Mouse (Mus musculus) MEL (cell line): Measurements from ENCODE around the gene Zfc3h1. TPM values are rescaled to one million over a fixed set of nuclear protein-coding genes. Genes with fewer than 3 reads are reported as not detected.

ENCODE experiments used
- DNase-seq: peaks from one replicate; pipeline ENCODE4 v3.0.0; 2011; ENCODE audit warnings: low read depth, low spot score
- H3K27ac ChIP-seq: 2 replicates; pipeline ENCODE4 v1.5.1; 2012; ENCODE audit warnings: low read depth, mild to moderate bottlenecking, control low read depth, low read length, moderate library complexity; ENCODE audit not compliant: control insufficient read depth
- H3K27me3 ChIP-seq, 2 experiments: fragments of 150-350 bp in 1 of 2; sonication (generic) in 1 of 2; 2 replicates each; pipeline ENCODE4 v1.6.1; 2012; ENCODE audit warnings: low read length in 2 of 2, mild to moderate bottlenecking in 2 of 2, improper control_type of control experiment in 1 of 2, moderate library complexity in 1 of 2; ENCODE audit not compliant: insufficient read depth in 2 of 2, control insufficient read depth in 1 of 2
- H3K36me3 ChIP-seq, 2 experiments: 2 replicates each; pipeline ENCODE4 v1.6.1; 2012 to 2014; ENCODE audit warnings: low read length in 2 of 2, improper control_type of control experiment in 1 of 2, inconsistent platforms in 1 of 2, mild to moderate bottlenecking in 1 of 2; ENCODE audit not compliant: insufficient read depth in 2 of 2, control insufficient read depth in 1 of 2
- H3K4me1 ChIP-seq, 2 experiments: fragments of 150-350 bp in 1 of 2; sonication (generic) in 1 of 2; 2 replicates each; pipeline ENCODE4 v1.6.1; 2012; ENCODE audit warnings: low read length in 2 of 2, improper control_type of control experiment in 1 of 2, mild to moderate bottlenecking in 1 of 2; ENCODE audit not compliant: insufficient read depth in 2 of 2, control insufficient read depth in 1 of 2
- H3K4me3 ChIP-seq, 2 experiments: fragments of 150-350 bp in 1 of 2; sonication (generic) in 1 of 2; 2 replicates each; pipeline ENCODE4 v1.5.1; 2012; ENCODE audit warnings: low read depth in 2 of 2, low read length in 2 of 2, mild to moderate bottlenecking in 2 of 2, moderate library complexity in 2 of 2, control low read depth in 1 of 2, improper control_type of control experiment in 1 of 2; ENCODE audit not compliant: control insufficient read depth in 1 of 2, insufficient read depth in 1 of 2
- H3K79me2 ChIP-seq: 2 replicates; pipeline ENCODE4 v1.6.1; 2012; ENCODE audit warnings: mild to moderate bottlenecking, low read length, moderate library complexity; ENCODE audit not compliant: control insufficient read depth, poor library complexity, insufficient read depth
- H3K9ac ChIP-seq: 2 replicates; pipeline ENCODE4 v1.6.1; 2012; ENCODE audit warnings: low read depth, mild to moderate bottlenecking, control low read depth, low read length, moderate library complexity; ENCODE audit not compliant: control insufficient read depth, poor library complexity, severe bottlenecking
- H3K9me3 ChIP-seq: fragments of 150-350 bp; sonication (generic); replicated peaks from 2 replicates; pipeline ENCODE4 v1.6.1; 2012; ENCODE audit warnings: mild to moderate bottlenecking, low read length, improper control_type of control experiment, moderate library complexity; ENCODE audit not compliant: insufficient read depth
- BHLHE40 ChIP-seq: IDR thresholded peaks from 2 replicates; pipeline ENCODE4 v1.6.1; 2012; ENCODE audit warnings: low read depth, mild to moderate bottlenecking, inconsistent platforms, low read length, improper control_type of control experiment, borderline replicate concordance
- CHD1 ChIP-seq: IDR thresholded peaks from 2 replicates; pipeline ENCODE4 v1.6.1; 2012; ENCODE audit warnings: low read depth, mild to moderate bottlenecking, inconsistent platforms, low read length, improper control_type of control experiment
- CHD2 ChIP-seq: IDR thresholded peaks from 2 replicates; pipeline ENCODE4 v1.6.1; 2011; ENCODE audit warnings: low read length, improper control_type of control experiment
- CTCF ChIP-seq, 3 experiments: IDR thresholded peaks in 2 of 3; conservative IDR thresholded peaks in 1 of 3; 2 replicates each; pipeline ENCODE4 v1.5.1; 2011 to 2012; ENCODE audit warnings: low read length in 3 of 3, low read depth in 2 of 3, mild to moderate bottlenecking in 2 of 3, improper control_type of control experiment in 1 of 3, inconsistent platforms in 1 of 3, mixed read lengths in 1 of 3, moderate library complexity in 1 of 3; ENCODE audit not compliant: control insufficient read depth in 1 of 3, insufficient read depth in 1 of 3, poor library complexity in 1 of 3, severe bottlenecking in 1 of 3
- ELF1 ChIP-seq: IDR thresholded peaks from 2 replicates; pipeline ENCODE4 v1.6.1; 2014; ENCODE audit warnings: low read depth, mild to moderate bottlenecking, inconsistent platforms, low read length, improper control_type of control experiment, moderate library complexity
- EP300 ChIP-seq, 2 experiments: IDR thresholded peaks; 2 replicates each; pipeline ENCODE4 v1.6.1; 2011; ENCODE audit warnings: improper control_type of control experiment in 2 of 2, low read length in 2 of 2, low read depth in 1 of 2, mild to moderate bottlenecking in 1 of 2
- ETS1 ChIP-seq: IDR thresholded peaks from 2 replicates; pipeline ENCODE4 v1.6.1; 2012; ENCODE audit warnings: low read depth, mild to moderate bottlenecking, inconsistent platforms, low read length, improper control_type of control experiment, moderate library complexity
- GATA1 ChIP-seq: IDR thresholded peaks from 2 replicates; pipeline ENCODE4 v1.6.1; 2011; ENCODE audit warnings: low read depth, low read length, improper control_type of control experiment
- HCFC1 ChIP-seq: IDR thresholded peaks from 2 replicates; pipeline ENCODE4 v1.6.1; 2012; ENCODE audit warnings: low read depth, mild to moderate bottlenecking, inconsistent platforms, low read length, improper control_type of control experiment, moderate library complexity
- KAT2A ChIP-seq: conservative IDR thresholded peaks from 2 replicates; pipeline ENCODE4 v1.6.1; 2012; ENCODE audit warnings: low read depth, low read length, improper control_type of control experiment, inconsistent platforms
- MAX ChIP-seq: IDR thresholded peaks from 2 replicates; pipeline ENCODE4 v1.6.1; 2011; ENCODE audit warnings: low read length, improper control_type of control experiment
- MAZ ChIP-seq: IDR thresholded peaks from 2 replicates; pipeline ENCODE4 v1.6.1; 2012; ENCODE audit warnings: low read depth, mild to moderate bottlenecking, inconsistent platforms, low read length, improper control_type of control experiment
- MEF2A ChIP-seq: IDR thresholded peaks from 2 replicates; pipeline ENCODE4 v1.6.1; 2014; ENCODE audit warnings: low read depth, mild to moderate bottlenecking, inconsistent platforms, low read length, improper control_type of control experiment; ENCODE audit not compliant: poor library complexity, insufficient replicate concordance, severe bottlenecking; ENCODE audit errors: extremely low read depth
- MYC ChIP-seq: IDR thresholded peaks from 2 replicates; pipeline ENCODE4 v1.6.1; 2011; ENCODE audit warnings: low read depth, mild to moderate bottlenecking, low read length, improper control_type of control experiment, moderate library complexity
- NELFE ChIP-seq: IDR thresholded peaks from 2 replicates; pipeline ENCODE4 v1.6.1; 2011; ENCODE audit warnings: low read depth, low read length, improper control_type of control experiment
- NRF1 ChIP-seq: IDR thresholded peaks from 2 replicates; pipeline ENCODE4 v1.6.1; 2014; ENCODE audit warnings: low read depth, mild to moderate bottlenecking, inconsistent platforms, low read length, improper control_type of control experiment, moderate library complexity; ENCODE audit not compliant: poor library complexity, insufficient read depth, severe bottlenecking
- POLR2AphosphoS2 ChIP-seq: IDR thresholded peaks from 2 replicates; pipeline ENCODE4 v1.6.1; 2011; ENCODE audit warnings: low read length, improper control_type of control experiment
- RAD21 ChIP-seq: IDR thresholded peaks from 2 replicates; pipeline ENCODE4 v1.6.1; 2011; ENCODE audit warnings: mild to moderate bottlenecking, low read depth, low read length, improper control_type of control experiment
- SMC3 ChIP-seq: IDR thresholded peaks from 2 replicates; pipeline ENCODE4 v1.6.1; 2011; ENCODE audit warnings: low read depth, low read length, improper control_type of control experiment
- TCF12 ChIP-seq: IDR thresholded peaks from 2 replicates; pipeline ENCODE4 v1.6.1; 2014; ENCODE audit warnings: low read depth, mild to moderate bottlenecking, inconsistent platforms, low read length, improper control_type of control experiment, moderate library complexity
- UBTF ChIP-seq: IDR thresholded peaks from 2 replicates; pipeline ENCODE4 v1.6.1; 2012; ENCODE audit warnings: low read depth, mild to moderate bottlenecking, inconsistent platforms, low read length, improper control_type of control experiment, moderate library complexity, borderline replicate concordance; ENCODE audit not compliant: insufficient read depth
- USF1 ChIP-seq: IDR thresholded peaks from 2 replicates; pipeline ENCODE4 v1.6.1; 2014; ENCODE audit warnings: low read depth, mild to moderate bottlenecking, inconsistent platforms, low read length, improper control_type of control experiment, moderate library complexity
- USF2 ChIP-seq, 2 experiments: IDR thresholded peaks; 2 replicates each; pipeline ENCODE4 v1.6.1; 2011 to 2012; ENCODE audit warnings: improper control_type of control experiment in 2 of 2, low read length in 2 of 2, borderline replicate concordance in 1 of 2, inconsistent platforms in 1 of 2, low read depth in 1 of 2, mild to moderate bottlenecking in 1 of 2; ENCODE audit not compliant: insufficient read depth in 1 of 2
- ZC3H11A ChIP-seq: IDR thresholded peaks from 2 replicates; pipeline ENCODE4 v1.6.1; 2012; ENCODE audit warnings: low read depth, mild to moderate bottlenecking, inconsistent platforms, low read length, improper control_type of control experiment
- ZKSCAN1 ChIP-seq: IDR thresholded peaks from 2 replicates; pipeline ENCODE4 v1.6.1; 2012; ENCODE audit warnings: low read depth, mild to moderate bottlenecking, inconsistent platforms, low read length, improper control_type of control experiment, moderate library complexity
- ZMIZ1 ChIP-seq: IDR thresholded peaks from 2 replicates; pipeline ENCODE4 v1.6.1; 2012; ENCODE audit warnings: low read depth, mild to moderate bottlenecking, inconsistent platforms, low read length, improper control_type of control experiment, moderate library complexity
- polyA plus RNA-seq, 2 experiments: library from polyadenylated mRNA; stranded (reverse) in 1 of 2; unstranded in 1 of 2; fragments of >175 nt in 1 of 2; fragments of >200 nt in 1 of 2; gene quantifications; 2 replicates each; pipeline versions ENCODE4 v1.2.1 to v1.2.4; 2012; ENCODE audit warnings: low replicate concordance in 2 of 2, low read depth in 1 of 2; ENCODE audit not compliant: insufficient read length in 2 of 2, insufficient read depth in 1 of 2, missing spikeins in 1 of 2
- total RNA-seq: library from RNA; depleted of rRNA; stranded (reverse); fragments of 300-350 nt; gene quantifications from 2 replicates; pipeline ENCODE4 v1.2.3, GENCODE M21; 2012

The Zfc3h1 gene
- total and polyA plus RNA-seq, 3 experiments: 14.4 to 28.7 TPM; not detected in 1

GRCm38 (mm10) chr10:115470621-115471334 lies 86.0 kb downstream of the Zfc3h1 start:
- no peaks in the 10 kb centered on the region for H3K9me3 ChIP-seq
- DNase-seq: no peak
- no peaks in the 10 kb centered on the region for H3K79me2 ChIP-seq
- no peak overlapping the region for H3K9ac ChIP-seq
- no peaks in the 10 kb centered on the region for H3K36me3 ChIP-seq
- H3K27ac ChIP-seq: no peak overlapping the region
- H3K4me3 ChIP-seq: no peak overlapping the region
- no peaks in the 10 kb centered on the region for H3K4me1 ChIP-seq
- TF ChIP-seq MEF2A (no peak), GATA1 (no peak), USF2 (IDR thresholded peaks at IDR 0.05; ENCODE audit: borderline replicate concordance in 1 of 2, insufficient read depth in 1 of 2, low read depth in 1 of 2, low read length in 2 of 2) (no peak), CHD1 (no peak), ZMIZ1 (no peak), NRF1 (no peak), CTCF (IDR thresholded peaks at IDR 0.05 in 2 of 3, conservative IDR thresholded peaks at IDR 0.05 in 1 of 3; ENCODE audit: control insufficient read depth in 1 of 3, insufficient read depth in 1 of 3, low read depth in 2 of 3, low read length in 3 of 3, poor library complexity in 1 of 3, severe bottlenecking in 1 of 3) (no peak), HCFC1 (no peak), UBTF (no peak), POLR2AphosphoS2 (no peak), ETS1 (no peak), TCF12 (no peak), ZC3H11A (no peak), MAX (no peak), ZKSCAN1 (no peak), EP300 (IDR thresholded peaks at IDR 0.05; ENCODE audit: low read depth in 1 of 2, low read length in 2 of 2) (no peak)
- H3K27me3 ChIP-seq: no peaks in the 10 kb centered on the region

GRCm38 (mm10) chr10:115473213-115473961 lies 88.6 kb downstream of the Zfc3h1 start:
- Histone ChIP-seq H3K9me3 (no peaks in the 10 kb centered on the region), H3K36me3 (no peaks in the 10 kb centered on the region), H3K4me3 (no peak overlapping the region), H3K27me3 (no peaks in the 10 kb centered on the region), H3K4me1 (no peaks in the 10 kb centered on the region), H3K27ac (no peak overlapping the region), H3K9ac (no peak overlapping the region), H3K79me2 (no peaks in the 10 kb centered on the region)
- no peak for TF ChIP-seq ZC3H11A
- no peak for TF ChIP-seq TCF12
- TF ChIP-seq ETS1: no peak
- TF ChIP-seq KAT2A: no peak
- TF ChIP-seq NELFE: no peak
- no peak for TF ChIP-seq GATA1
- no peak for TF ChIP-seq USF1
- no peak for TF ChIP-seq MAZ
- no peak for TF ChIP-seq ELF1
- TF ChIP-seq ZKSCAN1: no peak
- TF ChIP-seq MYC: no peak
- TF ChIP-seq BHLHE40: no peak
- TF ChIP-seq RAD21: no peak
- TF ChIP-seq UBTF: no peak
- TF ChIP-seq EP300 (IDR thresholded peaks at IDR 0.05; ENCODE audit: low read depth in 1 of 2, low read length in 2 of 2): no peak
- no peak for TF ChIP-seq CHD2
- TF ChIP-seq SMC3: no peak
- DNase-seq: no peak
